Mouse (Mus musculus) ES-E14 (cell line): ENCODE results near the gene Bricd5.

ENCODE experiments used
- CHD2 ChIP-seq: IDR thresholded peaks from 2 replicates; pipeline ENCODE4 v1.6.1; 2014; ENCODE audit warnings: mild to moderate bottlenecking, low read depth, low read length, inconsistent platforms
- MAFK ChIP-seq: IDR thresholded peaks from 2 replicates; pipeline ENCODE4 v1.6.1; 2014; ENCODE audit warnings: mild to moderate bottlenecking, low read depth, low read length, inconsistent platforms; ENCODE audit not compliant: insufficient read depth

GRCm38 (mm10) chr17:24520450-24520849 is 46.8 kb downstream of the Bricd5 start:
- TF ChIP-seq CHD2 (no peak), MAFK (no peak)
